ENCODE assay signal across 24 mouse cellular contexts in the genomic region with DNA sequence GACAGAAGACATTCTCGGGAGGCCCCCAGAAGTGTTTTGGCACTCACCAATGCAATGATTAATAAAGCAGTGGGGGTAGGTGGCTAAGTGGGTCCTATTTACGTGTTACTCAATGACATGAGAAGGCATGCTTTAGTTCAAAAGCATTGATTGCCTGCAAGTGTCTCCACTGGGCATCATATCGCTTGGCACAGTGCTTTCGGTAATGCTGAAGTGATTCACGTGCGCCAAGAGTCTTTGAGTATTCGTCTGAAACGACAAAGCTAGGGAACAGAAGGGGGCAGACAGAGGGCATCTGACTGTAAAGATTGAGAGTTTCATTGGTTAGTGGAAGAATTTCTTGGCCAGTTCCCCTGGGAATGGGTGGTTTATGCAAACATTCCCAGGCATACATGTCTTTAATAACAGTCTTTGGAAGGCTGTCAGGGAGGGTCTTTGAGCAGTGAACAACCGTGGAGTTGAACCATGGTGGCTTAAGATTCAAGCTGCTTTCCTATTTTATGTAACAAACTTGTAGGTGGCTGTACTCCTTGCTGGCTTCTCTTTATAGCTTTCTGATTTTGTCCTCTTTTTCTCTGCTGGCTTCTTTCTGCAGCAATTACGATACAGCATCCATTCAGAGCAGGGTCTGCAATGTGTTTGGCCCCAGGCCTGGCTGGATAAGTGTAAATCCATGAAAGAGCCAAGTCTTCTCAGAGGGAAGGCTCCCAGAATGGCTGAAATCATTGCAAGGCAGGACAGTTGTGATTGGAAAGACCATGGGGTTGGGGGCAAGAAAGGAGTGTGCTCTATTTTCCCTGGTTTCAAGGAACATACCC.
A peak's percentile ranks its signal among the peaks of the same experiment; 100 is the strongest.
DNase-seq lines count a peak whose midpoint lies in the region; ATAC-seq and TF ChIP-seq lines count a peak whose summit lies in the region.
"Had no signal": no experiment of that assay in that cellular context is flagged by ENCODE, and none has a peak within 500 bp of the region (broad histone marks: within the 10 kb centered on the region; RNA-seq: fewer than 3 reads in every experiment).

No protein-coding gene starts in this region.

- H3K4me2 ChIP-seq in forebrain, embryonic 15.5 days (replicated peaks), result no peak overlapping the region
- no peak overlapping the region for H3K4me2 ChIP-seq in hindbrain, postnatal 0 days (ENCODE audit: low read depth, low read length)
- H3K4me2 ChIP-seq in hindbrain, embryonic 16.5 days (ENCODE audit: low read length), result no peak overlapping the region
- no peak overlapping the region for H3K4me2 ChIP-seq in stomach, embryonic 14.5 days (replicated peaks; ENCODE audit: low read depth, low read length)
- no peak overlapping the region for H3K4me2 ChIP-seq in stomach, postnatal 0 days (replicated peaks; ENCODE audit: low read depth)
- H3K4me2 ChIP-seq: stomach, embryonic 15.5 days had no signal

- H3K4me1 ChIP-seq in forebrain, embryonic 15.5 days, result peaks cover 14% of the 10 kb centered on the region
- H3K4me1 ChIP-seq in forebrain, embryonic 10.5 days, result no peaks in the 10 kb centered on the region; the same call in 1 of the 2 replicates
- peaks cover 6% of the 10 kb centered on the region for H3K4me1 ChIP-seq in hindbrain, postnatal 0 days (ENCODE audit: insufficient read depth, low read length)
- no peaks in the 10 kb centered on the region for H3K4me1 ChIP-seq in hindbrain, embryonic 16.5 days (ENCODE audit: control insufficient read depth, insufficient read depth, low read depth, low read length)
- H3K4me1 ChIP-seq in stomach, embryonic 14.5 days (ENCODE audit: control insufficient read depth, insufficient read depth, low read length), result peaks cover 5% of the 10 kb centered on the region; the same call in 1 of the 2 replicates
- H3K4me1 ChIP-seq in stomach, postnatal 0 days (replicated peaks; ENCODE audit: control insufficient read depth, insufficient read depth), result no peaks in the 10 kb centered on the region; the same call in 1 of the 2 replicates
- H3K4me1 ChIP-seq: stomach, embryonic 15.5 days had no signal

- no peak for DNase-seq in forebrain, embryonic 10.5 days (ENCODE audit: extremely low spot score, low spot score)
- DNase-seq in hindbrain, postnatal 0 days (ENCODE audit: low spot score), result peak; percentile 5
- no peak for DNase-seq in stomach, postnatal 0 days (ENCODE audit: low spot score)
- DNase-seq in gastrocnemius, postnatal 10 days, result no peak
- DNase-seq: adrenal gland, postnatal 25 days; cerebellum, adult 11-12 months; cerebellum, postnatal 25 days; embryo, embryonic 11 days; gastrocnemius, postnatal 36 days; heart, postnatal 14 days; kidney, adult 2 months; kidney, postnatal 14 days; layer of hippocampus, postnatal 36 days; liver, postnatal 0 days; right cerebral cortex, postnatal 14 days; thymus, adult 2 months had no signal

- H3K9ac ChIP-seq in forebrain, embryonic 15.5 days (replicated peaks), result no peak overlapping the region
- no peak overlapping the region for H3K9ac ChIP-seq in hindbrain, postnatal 0 days (replicated peaks; ENCODE audit: low read length)
- no peak overlapping the region for H3K9ac ChIP-seq in hindbrain, embryonic 16.5 days (ENCODE audit: low read depth, low read length)
- no peak overlapping the region for H3K9ac ChIP-seq in stomach, embryonic 14.5 days (replicated peaks; ENCODE audit: low read depth, low read length)
- no peak overlapping the region for H3K9ac ChIP-seq in stomach, postnatal 0 days (ENCODE audit: low read length)
- H3K9ac ChIP-seq: liver, postnatal 0 days; stomach, embryonic 15.5 days had no signal

- H3K27me3 ChIP-seq in forebrain, embryonic 15.5 days, result no peaks in the 10 kb centered on the region
- H3K27me3 ChIP-seq in forebrain, embryonic 10.5 days (ENCODE audit: poor library complexity, severe bottlenecking), result no peaks in the 10 kb centered on the region
- no peaks in the 10 kb centered on the region for H3K27me3 ChIP-seq in hindbrain, postnatal 0 days (ENCODE audit: insufficient read depth, low read length)
- no peaks in the 10 kb centered on the region for H3K27me3 ChIP-seq in hindbrain, embryonic 16.5 days (replicated peaks; ENCODE audit: control insufficient read depth, insufficient read depth, low read length)
- H3K27me3 ChIP-seq in stomach, embryonic 14.5 days (ENCODE audit: control insufficient read depth, insufficient read depth, low read length), result no peaks in the 10 kb centered on the region
- no peaks in the 10 kb centered on the region for H3K27me3 ChIP-seq in stomach, postnatal 0 days (ENCODE audit: control insufficient read depth, insufficient read depth, low read length)
- H3K27me3 ChIP-seq: CH12.LX; stomach, embryonic 15.5 days had no signal

- H3K36me3 ChIP-seq in forebrain, embryonic 15.5 days, result no peaks in the 10 kb centered on the region
- no peaks in the 10 kb centered on the region for H3K36me3 ChIP-seq in forebrain, embryonic 10.5 days (replicated peaks)
- no peaks in the 10 kb centered on the region for H3K36me3 ChIP-seq in hindbrain, postnatal 0 days (ENCODE audit: insufficient read depth, low read length)
- no peaks in the 10 kb centered on the region for H3K36me3 ChIP-seq in hindbrain, embryonic 16.5 days (ENCODE audit: control insufficient read depth, insufficient read depth, low read length)
- H3K36me3 ChIP-seq in stomach, embryonic 14.5 days (ENCODE audit: control insufficient read depth, insufficient read depth, low read length), result no peaks in the 10 kb centered on the region
- no peaks in the 10 kb centered on the region for H3K36me3 ChIP-seq in stomach, postnatal 0 days (ENCODE audit: control insufficient read depth, insufficient read depth, low read length)
- H3K36me3 ChIP-seq: stomach, embryonic 15.5 days had no signal

- TF ChIP-seq CTCF in hindbrain, postnatal 0 days (IDR thresholded peaks at IDR 0.05; ENCODE audit: low read depth), result no peak
- TF ChIP-seq CTCF in stomach, postnatal 0 days (IDR thresholded peaks at IDR 0.05; ENCODE audit: low read depth), result no peak

- no peak for TF ChIP-seq EP300 in stomach, postnatal 0 days (optimal IDR thresholded peaks at IDR 0.05)

- peak overlapping the region; percentile 17; the same call in 1 of the 2 replicates for H3K27ac ChIP-seq in forebrain, embryonic 15.5 days (replicated peaks)
- no peak overlapping the region for H3K27ac ChIP-seq in forebrain, embryonic 10.5 days
- H3K27ac ChIP-seq in hindbrain, postnatal 0 days, result no peak overlapping the region
- H3K27ac ChIP-seq in hindbrain, embryonic 16.5 days (ENCODE audit: low read depth, low read length), result no peak overlapping the region
- H3K27ac ChIP-seq in stomach, embryonic 14.5 days (ENCODE audit: low read length), result peak overlapping the region; percentile 13; the same call in 1 of the 2 replicates
- no peak overlapping the region for H3K27ac ChIP-seq in stomach, postnatal 0 days (replicated peaks)
- H3K27ac ChIP-seq: layer of hippocampus, adult 2 months; stomach, embryonic 15.5 days had no signal

- H3K4me3 ChIP-seq in forebrain, embryonic 15.5 days, result no peak overlapping the region
- no peak overlapping the region for H3K4me3 ChIP-seq in forebrain, embryonic 10.5 days
- H3K4me3 ChIP-seq in hindbrain, postnatal 0 days (ENCODE audit: low read length), result no peak overlapping the region
- H3K4me3 ChIP-seq in hindbrain, embryonic 16.5 days (ENCODE audit: low read length), result no peak overlapping the region
- H3K4me3 ChIP-seq in stomach, embryonic 14.5 days (ENCODE audit: low read depth, low read length), result no peak overlapping the region
- no peak overlapping the region for H3K4me3 ChIP-seq in stomach, postnatal 0 days (ENCODE audit: low read depth, low read length)
- H3K4me3 ChIP-seq: layer of hippocampus, adult 2 months; myocyte; stomach, embryonic 15.5 days had no signal

- peak; percentile 84 for ATAC-seq in forebrain, embryonic 15.5 days (replicated peaks)
- no peak for ATAC-seq in hindbrain, postnatal 0 days
- ATAC-seq in hindbrain, embryonic 16.5 days, result no peak; the same call in 1 of the 2 replicates
- no peak for ATAC-seq in stomach, embryonic 14.5 days (ENCODE audit: insufficient number of reproducible peaks, insufficient read depth, low FRiP score, low read depth)
- ATAC-seq in stomach, postnatal 0 days (ENCODE audit: low FRiP score, low TSS enrichment), result no peak
- ATAC-seq: inflammation-experienced regulatory T-cells, adult 6 months; liver, postnatal 0 days had no signal

- WGBS in forebrain, embryonic 15.5 days, result 27% methylated on average over 10 of the region's 10 CpGs
- 84% methylated on average over 10 of the region's 10 CpGs for WGBS in forebrain, embryonic 10.5 days
- WGBS in hindbrain, postnatal 0 days, result 41% methylated on average over 10 of the region's 10 CpGs
- 37% methylated on average over 10 of the region's 10 CpGs for WGBS in hindbrain, embryonic 16.5 days
- WGBS in stomach, embryonic 14.5 days, result 58% methylated on average over 10 of the region's 10 CpGs
- WGBS in stomach, postnatal 0 days, result 44% methylated on average over 10 of the region's 10 CpGs

- H3K9me3 ChIP-seq in forebrain, embryonic 15.5 days, result no peaks in the 10 kb centered on the region
- H3K9me3 ChIP-seq in forebrain, embryonic 10.5 days, result no peaks in the 10 kb centered on the region
- H3K9me3 ChIP-seq in hindbrain, postnatal 0 days (ENCODE audit: low read length), result no peaks in the 10 kb centered on the region
- no peaks in the 10 kb centered on the region for H3K9me3 ChIP-seq in hindbrain, embryonic 16.5 days (ENCODE audit: control insufficient read depth, low read length)
- no peaks in the 10 kb centered on the region for H3K9me3 ChIP-seq in stomach, embryonic 14.5 days (ENCODE audit: control insufficient read depth, low read depth, low read length)
- H3K9me3 ChIP-seq in stomach, postnatal 0 days (ENCODE audit: control insufficient read depth, low read length), result no peaks in the 10 kb centered on the region
- H3K9me3 ChIP-seq: stomach, embryonic 15.5 days had no signal

Comparison
In these comparisons a context has a peak if more than half of its experiments do, and no peak if none do; other contexts are left out.
1. H3K27ac ChIP-seq: peak in forebrain, embryonic 15.5 days (single experiment) and stomach, embryonic 14.5 days (single experiment); none in forebrain, embryonic 10.5 days (single experiment), hindbrain, postnatal 0 days (single experiment), hindbrain, embryonic 16.5 days (single experiment) and stomach, postnatal 0 days (single experiment).